Mouse (Mus musculus) lung, adult 18-20 months (tissue): ENCODE results near the gene Plcd3.

Experiments used
- DNase-seq, 2 experiments: peaks; one replicate each; pipeline ENCODE4 v3.0.0; 2022; ENCODE audit warnings: mixed read lengths in 2 of 2

Gene Plcd3

GRCm38 (mm10) chr11:103116959-103117590 lies 15.6 kb upstream of the Plcd3 start:
- DNase-seq, result peak; percentile 80 to 86

- DNase-seq, result peak; percentile 100
These were observed 14.8 kb upstream of the Plcd3 start, which contains the start of gene Hexim1 for GRCm38 (mm10) chr11:103116008-103116818. Gene Hexim1, plus strand, starts transcription at chr11:103116231.

- peak; percentile 89 to 91 for DNase-seq
These were observed 13.9 kb upstream of the Plcd3 start for GRCm38 (mm10) chr11:103115163-103116007.

DNA sequence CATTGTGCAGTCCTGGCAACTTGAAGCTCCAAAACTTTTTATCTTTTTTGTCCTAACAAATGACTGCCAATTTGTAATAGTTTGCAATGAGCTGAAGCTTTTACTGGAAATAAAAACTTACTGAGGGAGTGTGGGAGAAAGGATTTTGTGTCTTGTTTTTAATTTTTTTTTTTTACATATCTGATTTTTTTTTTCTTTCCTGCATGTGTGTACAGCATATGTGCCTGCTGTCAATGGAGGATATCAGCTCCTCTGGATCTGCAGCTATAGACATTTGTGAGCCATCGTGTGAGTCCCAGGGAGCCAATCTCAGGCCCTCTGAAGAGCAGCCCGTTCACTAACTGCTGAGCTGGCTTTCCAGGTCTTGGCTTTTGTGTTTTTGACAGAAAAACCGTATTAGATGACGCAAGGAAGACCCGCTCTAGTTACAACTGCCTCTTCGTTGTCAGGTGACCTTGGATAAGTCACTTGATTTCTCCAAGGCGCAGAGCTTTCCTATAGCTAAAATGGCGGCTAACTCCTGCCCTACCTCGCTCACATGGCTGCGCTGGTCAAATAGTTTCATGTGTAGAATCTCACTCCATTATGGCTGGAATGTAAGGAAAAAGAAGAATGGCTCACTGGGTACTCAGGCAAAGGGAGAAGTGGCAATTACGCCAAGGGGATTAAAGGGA lies 12.9 kb upstream of the Plcd3 start:
- DNase-seq, result no peak

DNA sequence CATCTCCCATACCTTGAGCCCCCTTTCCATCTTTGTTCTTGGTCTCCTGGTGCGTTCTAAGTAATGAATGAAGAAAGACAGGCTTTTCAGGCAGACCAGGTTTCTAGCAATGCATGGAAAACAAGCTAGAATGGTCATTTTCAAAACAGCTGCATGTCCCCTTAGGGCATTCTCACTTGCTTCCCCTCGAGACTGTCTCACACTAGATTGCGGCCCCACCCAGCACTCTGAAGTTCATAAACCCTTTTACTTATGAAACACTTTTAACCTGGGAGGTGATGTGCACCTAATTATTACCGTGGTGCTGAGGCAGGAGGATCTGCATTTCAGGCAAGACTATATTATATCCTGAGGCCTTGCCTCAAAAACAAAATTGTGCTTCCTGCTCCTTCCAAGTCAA lies 12.3 kb upstream of the Plcd3 start:
- no peak for DNase-seq

DNA sequence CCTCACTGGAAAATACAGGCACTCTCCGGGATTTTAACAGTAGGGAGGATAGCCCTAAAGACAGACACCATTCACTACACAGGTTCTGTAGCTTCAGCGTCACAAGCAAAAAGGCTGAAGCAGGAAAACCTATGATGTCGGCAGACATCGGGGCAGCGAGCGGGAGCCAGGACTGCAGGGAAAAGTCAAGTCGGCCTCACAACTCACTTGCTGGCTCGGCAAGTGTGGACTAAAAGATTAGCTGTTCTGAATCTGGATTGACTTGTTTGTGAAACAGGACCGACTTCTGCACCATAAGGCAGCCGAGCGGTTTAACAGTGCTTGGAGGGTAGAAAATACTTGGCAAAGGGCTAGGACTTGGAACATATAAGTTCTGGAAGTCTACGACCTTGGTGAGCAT lies 11.5 kb upstream of the Plcd3 start:
- DNase-seq, result no peak

- DNase-seq, result peak in 1 of 2 experiments; percentile 14
These were observed 11.1 kb upstream of the Plcd3 start for GRCm38 (mm10) chr11:103112552-103112912.

DNA sequence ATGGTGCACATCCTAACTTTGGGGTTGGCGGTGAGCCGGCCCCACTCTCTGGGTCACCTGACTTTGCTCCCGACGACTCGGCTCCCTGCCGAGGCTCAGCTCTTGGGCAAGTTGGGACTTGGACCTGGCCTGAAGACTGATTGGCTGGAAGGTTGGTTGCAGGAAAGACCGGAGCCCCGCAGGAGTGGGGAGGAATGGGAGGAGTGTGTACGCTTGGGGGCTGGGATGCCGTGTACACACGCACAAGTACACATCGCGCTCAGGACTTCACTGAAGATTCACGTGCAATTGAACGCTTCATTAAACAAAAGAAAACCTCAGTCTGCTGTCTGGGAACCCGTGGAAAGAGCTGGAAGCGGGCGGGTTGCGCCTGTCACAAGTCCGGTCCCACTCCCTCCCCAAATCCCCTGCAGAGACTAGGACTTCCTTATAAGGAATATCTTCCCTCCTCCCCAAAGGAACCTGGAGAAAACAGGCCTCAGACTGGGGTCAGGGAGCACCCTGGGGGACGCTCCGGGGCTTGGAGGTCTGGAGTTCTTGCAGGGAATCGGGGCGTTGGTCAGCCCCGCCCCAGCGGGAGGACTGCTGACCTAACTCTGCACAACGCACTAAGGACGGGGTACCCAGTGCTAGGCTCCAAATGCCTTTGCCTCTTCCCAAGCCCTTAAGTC lies 10.6 kb upstream of the Plcd3 start:
- peak; percentile 90 to 93 for DNase-seq

DNA sequence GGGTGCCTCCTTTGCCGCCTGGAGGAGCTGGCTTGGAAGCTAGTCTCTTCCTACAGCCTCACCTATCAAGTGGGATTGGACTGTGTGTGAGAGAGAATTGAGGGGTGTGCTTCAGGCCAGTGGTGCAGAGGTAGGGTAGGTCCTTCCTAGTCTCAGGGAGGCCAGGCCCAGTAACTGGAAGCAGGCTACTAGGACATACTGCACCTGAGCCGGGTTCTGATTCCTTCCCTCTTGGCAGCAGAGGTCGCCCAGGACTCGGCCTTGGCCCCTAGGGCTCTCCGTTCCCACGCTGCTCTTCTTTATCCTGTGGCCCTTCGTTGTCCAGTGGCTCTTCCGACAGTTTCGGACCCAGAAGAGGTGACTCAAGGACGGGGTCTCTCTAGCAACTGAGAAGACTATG lies 9.8 kb upstream of the Plcd3 start:
- DNase-seq, result peak in 1 of 2 experiments; percentile 15

GRCm38 (mm10) chr11:103106386-103106785 lies 4.9 kb upstream of the Plcd3 start:
- DNase-seq, result no peak

DNA sequence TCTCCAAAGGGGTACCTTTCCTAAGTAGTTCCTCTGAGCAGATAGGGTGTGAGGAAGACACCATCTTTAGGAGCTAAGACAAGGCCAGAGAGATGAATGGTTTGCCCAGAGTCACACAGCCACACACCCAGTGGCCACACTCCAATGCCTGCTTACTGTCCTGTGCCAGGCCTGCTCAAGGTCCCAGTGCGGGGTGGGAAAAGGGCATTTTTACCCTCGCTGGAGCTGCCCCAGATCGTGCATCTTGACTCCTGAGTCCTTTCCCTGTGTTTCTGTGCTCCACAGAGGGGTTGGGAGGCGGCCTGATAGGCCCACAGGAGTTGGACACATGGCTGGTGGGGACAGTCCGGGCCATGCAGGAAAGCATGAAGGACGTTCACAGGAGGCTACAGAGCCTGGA lies 4.4 kb upstream of the Plcd3 start:
- DNase-seq, result no peak

DNA sequence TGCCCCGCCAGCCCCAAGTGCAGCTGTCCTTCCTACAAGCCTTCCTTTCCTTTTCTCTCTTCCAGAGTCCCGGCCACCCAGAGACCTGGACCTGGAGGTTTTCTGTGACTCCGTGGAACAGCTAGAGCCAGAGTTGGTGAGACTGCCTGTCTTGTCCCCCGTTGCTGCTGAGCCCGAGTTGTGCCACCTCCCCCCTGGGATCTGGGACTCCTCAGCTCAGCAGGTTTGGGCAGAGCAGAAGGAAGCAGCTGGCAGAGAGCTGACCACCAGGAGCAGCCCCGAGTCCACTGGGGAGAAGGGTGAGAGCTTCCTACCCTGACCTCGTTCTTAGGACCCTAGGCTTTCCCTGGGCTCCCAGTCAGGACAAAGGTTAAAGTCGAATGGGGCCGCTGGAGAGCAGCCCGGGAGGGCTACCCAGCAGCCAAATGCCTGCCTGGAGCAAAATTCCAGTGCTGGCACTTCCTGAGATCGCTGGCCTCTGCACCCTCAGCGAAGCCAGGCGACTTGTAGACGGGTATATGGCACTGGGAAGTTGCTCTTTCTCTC lies 3.8 kb upstream of the Plcd3 start:
- no peak for DNase-seq

GRCm38 (mm10) chr11:103104469-103104868 lies 3.0 kb upstream of the Plcd3 start:
- no peak for DNase-seq

- DNase-seq, result peak in 1 of 2 experiments; percentile 6
These were observed 2.2 kb upstream of the Plcd3 start for GRCm38 (mm10) chr11:103103621-103104020.

GRCm38 (mm10) chr11:103102725-103103349 lies 1.4 kb upstream of the Plcd3 start:
- peak; percentile 97 to 98 for DNase-seq

GRCm38 (mm10) chr11:103101866-103102501 lies 526 bp upstream of the Plcd3 start:
- DNase-seq, result peak; percentile 84 to 85

GRCm38 (mm10) chr11:103100361-103100760 lies 1.1 kb downstream of the Plcd3 start:
- no peak for DNase-seq

- no peak for DNase-seq
These were observed 2.0 kb downstream of the Plcd3 start for GRCm38 (mm10) chr11:103099352-103099940.

- DNase-seq, result no peak
These were observed 2.8 kb downstream of the Plcd3 start for GRCm38 (mm10) chr11:103098531-103099190.
